Mouse (Mus musculus): Measurements from ENCODE around the gene Agpat2. TPM values are rescaled to one million over a fixed set of nuclear protein-coding genes. Genes with fewer than 3 reads are reported as not detected.
A peak's percentile ranks its signal among the peaks of the same experiment; 100 is the strongest.

Agpat2 gene
- polyA plus RNA-seq, 1 experiment from 2014 or later, result 57.1 TPM

GRCm38 (mm10) chr2:26606579-26606978, 2.4 kb upstream of the Agpat2 start:
- WGBS, result 71% methylated on average over 3 of the region's 3 CpGs

DNA sequence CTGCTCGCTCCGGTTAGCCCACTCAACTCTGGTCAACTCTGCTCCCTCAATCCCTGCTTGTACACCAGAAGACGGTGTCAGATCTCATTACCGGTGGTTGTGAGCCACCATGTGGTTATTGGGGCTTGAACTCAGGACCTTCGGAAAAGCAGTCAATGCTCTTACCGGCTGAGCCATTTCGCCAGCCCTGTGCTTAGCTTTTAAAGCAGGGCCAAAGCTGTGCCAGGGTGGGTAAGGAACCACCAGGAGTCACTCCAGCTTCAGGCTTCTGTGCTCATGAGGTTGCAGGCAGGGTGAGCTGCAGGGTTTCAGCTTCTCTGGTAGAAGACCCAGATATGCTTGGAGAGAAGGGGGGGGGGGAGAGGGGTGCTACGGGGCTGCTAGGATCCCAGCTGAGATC, 1.1 kb upstream of the Agpat2 start:
- H3K9ac ChIP-seq (ENCODE audit: low read depth, low read length), result no peak overlapping the region
- ATAC-seq (replicated peaks; ENCODE audit: low FRiP score, low read depth) (no peak), DNase-seq (ENCODE audit: low spot score) (no peak)
- H3K4me2 ChIP-seq (ENCODE audit: low read length), result no peak overlapping the region
- no peak overlapping the region for H3K4me3 ChIP-seq (replicated peaks; ENCODE audit: low read depth, low read length)
- no peaks in the 10 kb centered on the region for H3K27me3 ChIP-seq (ENCODE audit: insufficient read depth, low read length)
- peaks cover 6% of the 10 kb centered on the region; the same call in 1 of the 2 replicates for H3K4me1 ChIP-seq (replicated peaks; ENCODE audit: insufficient read depth, low read length)
- no peak overlapping the region for H3K27ac ChIP-seq
- no peaks in the 10 kb centered on the region for H3K9me3 ChIP-seq (replicated peaks; ENCODE audit: low read length)
- no peaks in the 10 kb centered on the region for H3K36me3 ChIP-seq (ENCODE audit: insufficient read depth, low read length)
- 77% methylated on average over 7 of the region's 8 CpGs for WGBS
- no peak for TF ChIP-seq CTCF (IDR thresholded peaks at IDR 0.05; ENCODE audit: low read depth)

More at GRCm38 (mm10) chr2:26606579-26606978, 2.4 kb upstream of the Agpat2 start:
- Histone ChIP-seq H3K9ac (ENCODE audit: low read depth, low read length) (no peak overlapping the region), H3K36me3 (ENCODE audit: insufficient read depth, low read length) (no peaks in the 10 kb centered on the region), H3K4me3 (replicated peaks; ENCODE audit: low read depth, low read length) (no peak overlapping the region), H3K4me1 (replicated peaks; ENCODE audit: insufficient read depth, low read length) (peaks cover 5% of the 10 kb centered on the region; the same call in 1 of the 2 replicates), H3K27ac (no peak overlapping the region; the same call in none of the 2 replicates), H3K9me3 (replicated peaks; ENCODE audit: low read length) (no peaks in the 10 kb centered on the region), H3K27me3 (ENCODE audit: insufficient read depth, low read length) (no peaks in the 10 kb centered on the region), H3K4me2 (ENCODE audit: low read length) (no peak overlapping the region)
- ATAC-seq (replicated peaks; ENCODE audit: low FRiP score, low read depth), result no peak
- no peak for DNase-seq (ENCODE audit: low spot score)
- no peak for TF ChIP-seq CTCF (IDR thresholded peaks at IDR 0.05; ENCODE audit: low read depth)

- peak overlapping the region; percentile 63 for H3K4me2 ChIP-seq (ENCODE audit: low read length)
- H3K4me1 ChIP-seq (replicated peaks; ENCODE audit: insufficient read depth, low read length), result peaks cover 9% of the 10 kb centered on the region; the same call in 1 of the 2 replicates
- DNase-seq (ENCODE audit: low spot score) (no peak), ATAC-seq (replicated peaks; ENCODE audit: low FRiP score, low read depth) (no peak)
- no peaks in the 10 kb centered on the region for H3K9me3 ChIP-seq (replicated peaks; ENCODE audit: low read length)
- H3K4me3 ChIP-seq (replicated peaks; ENCODE audit: low read depth, low read length), result peak overlapping the region; percentile 56
- no peak for TF ChIP-seq CTCF (IDR thresholded peaks at IDR 0.05; ENCODE audit: low read depth)
- no peaks in the 10 kb centered on the region for H3K36me3 ChIP-seq (ENCODE audit: insufficient read depth, low read length)
- H3K27me3 ChIP-seq (ENCODE audit: insufficient read depth, low read length), result no peaks in the 10 kb centered on the region
- H3K27ac ChIP-seq, result peak overlapping the region; percentile 81; the same call in 1 of the 2 replicates
- peak overlapping the region; percentile 70 for H3K9ac ChIP-seq (ENCODE audit: low read depth, low read length)
- 1% methylated on average over 6 of the region's 6 CpGs for WGBS
These were observed 1.1 kb downstream of the Agpat2 start for GRCm38 (mm10) chr2:26603159-26603558.

- DNase-seq (ENCODE audit: low spot score) (no peak), ATAC-seq (replicated peaks; ENCODE audit: low FRiP score, low read depth) (no peak)
- no peaks in the 10 kb centered on the region for H3K36me3 ChIP-seq (ENCODE audit: insufficient read depth, low read length)
- peaks cover 9% of the 10 kb centered on the region; the same call in 1 of the 2 replicates for H3K4me1 ChIP-seq (replicated peaks; ENCODE audit: insufficient read depth, low read length)
- no peak overlapping the region for H3K27ac ChIP-seq
- H3K9me3 ChIP-seq (replicated peaks; ENCODE audit: low read length), result no peaks in the 10 kb centered on the region
- peak overlapping the region; percentile 56; the same call in 1 of the 2 replicates for H3K4me3 ChIP-seq (replicated peaks; ENCODE audit: low read depth, low read length)
- no peaks in the 10 kb centered on the region for H3K27me3 ChIP-seq (ENCODE audit: insufficient read depth, low read length)
- no peak overlapping the region for H3K9ac ChIP-seq (ENCODE audit: low read depth, low read length)
- peak overlapping the region; percentile 63 for H3K4me2 ChIP-seq (ENCODE audit: low read length)
- 89% methylated on average over 5 of the region's 5 CpGs for WGBS
- TF ChIP-seq CTCF (IDR thresholded peaks at IDR 0.05; ENCODE audit: low read depth), result no peak
These were observed 1.6 kb downstream of the Agpat2 start for GRCm38 (mm10) chr2:26602631-26603030.

DNA sequence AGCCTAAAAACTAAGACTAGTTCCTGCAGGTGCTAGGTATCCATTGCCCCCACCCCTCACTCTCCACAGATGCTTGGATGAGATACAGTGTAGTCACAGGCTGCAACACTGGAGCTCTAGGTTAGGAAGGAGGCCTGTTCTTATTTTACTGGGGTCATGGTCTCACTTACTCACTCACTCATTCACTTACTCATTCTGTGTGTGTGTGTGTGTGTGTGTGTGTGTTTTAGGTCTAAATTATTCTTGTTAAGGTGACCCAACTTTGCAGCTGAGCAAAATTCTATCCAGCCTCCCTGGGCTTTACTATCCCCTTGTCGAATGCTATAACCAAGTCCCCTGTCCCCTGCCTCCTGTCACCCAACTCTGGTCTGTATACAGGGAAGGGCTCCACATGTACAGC, 2.6 kb downstream of the Agpat2 start:
- Histone ChIP-seq H3K9me3 (replicated peaks; ENCODE audit: low read length) (no peaks in the 10 kb centered on the region), H3K36me3 (ENCODE audit: insufficient read depth, low read length) (0 out of 2 replicates have a peak, but pooled peaks cover 3% of the 10 kb centered on the region), H3K9ac (ENCODE audit: low read depth, low read length) (no peak overlapping the region), H3K27ac (no peak overlapping the region), H3K27me3 (ENCODE audit: insufficient read depth, low read length) (no peaks in the 10 kb centered on the region), H3K4me2 (ENCODE audit: low read length) (no peak overlapping the region), H3K4me3 (replicated peaks; ENCODE audit: low read depth, low read length) (no peak overlapping the region), H3K4me1 (replicated peaks; ENCODE audit: insufficient read depth, low read length) (peaks cover 9% of the 10 kb centered on the region; the same call in 1 of the 2 replicates)
- DNase-seq (ENCODE audit: low spot score) (no peak), ATAC-seq (replicated peaks; ENCODE audit: low FRiP score, low read depth) (no peak)
- TF ChIP-seq CTCF (IDR thresholded peaks at IDR 0.05; ENCODE audit: low read depth), result no peak
- 82% methylated on average over 1 of the region's 1 CpGs for WGBS

DNA sequence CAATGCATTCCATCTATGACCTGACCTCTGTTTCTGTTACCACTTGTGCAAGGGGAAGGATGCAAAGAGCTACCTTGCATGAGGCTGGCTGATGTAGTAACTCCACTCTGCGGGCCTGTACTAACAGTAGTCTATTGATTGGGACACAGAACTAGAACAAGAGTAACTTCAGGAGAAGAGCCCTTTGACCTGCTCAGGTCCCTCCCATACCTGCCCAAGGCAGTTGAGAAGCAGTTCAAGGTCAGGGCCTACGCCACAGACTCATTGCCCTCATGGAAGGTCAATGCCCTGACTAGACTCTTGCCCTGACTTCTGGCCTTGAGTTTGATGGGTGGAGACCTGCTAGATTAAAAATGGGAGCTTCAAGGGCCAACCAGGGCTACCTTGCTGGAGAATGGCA, 3.6 kb downstream of the Agpat2 start:
- Histone ChIP-seq H3K4me3 (replicated peaks; ENCODE audit: low read depth, low read length) (no peak overlapping the region), H3K36me3 (ENCODE audit: insufficient read depth, low read length) (0 out of 2 replicates have a peak, but pooled peaks cover 6% of the 10 kb centered on the region), H3K4me1 (replicated peaks; ENCODE audit: insufficient read depth, low read length) (peaks cover 13% of the 10 kb centered on the region; the same call in 1 of the 2 replicates), H3K9me3 (replicated peaks; ENCODE audit: low read length) (no peaks in the 10 kb centered on the region), H3K9ac (ENCODE audit: low read depth, low read length) (no peak overlapping the region), H3K27ac (no peak overlapping the region), H3K27me3 (ENCODE audit: insufficient read depth, low read length) (no peaks in the 10 kb centered on the region), H3K4me2 (ENCODE audit: low read length) (no peak overlapping the region)
- ATAC-seq (replicated peaks; ENCODE audit: low FRiP score, low read depth) (no peak), DNase-seq (ENCODE audit: low spot score) (no peak)
- no peak for TF ChIP-seq CTCF (IDR thresholded peaks at IDR 0.05; ENCODE audit: low read depth)
- WGBS, result 83% methylated on average over 2 of the region's 2 CpGs

GRCm38 (mm10) chr2:26599965-26600364, 4.3 kb downstream of the Agpat2 start:
- Histone ChIP-seq H3K27ac (no peak overlapping the region), H3K4me3 (replicated peaks; ENCODE audit: low read depth, low read length) (no peak overlapping the region), H3K4me2 (ENCODE audit: low read length) (no peak overlapping the region), H3K27me3 (ENCODE audit: insufficient read depth, low read length) (no peaks in the 10 kb centered on the region), H3K4me1 (replicated peaks; ENCODE audit: insufficient read depth, low read length) (peaks cover 13% of the 10 kb centered on the region; the same call in 1 of the 2 replicates), H3K9me3 (replicated peaks; ENCODE audit: low read length) (no peaks in the 10 kb centered on the region), H3K9ac (ENCODE audit: low read depth, low read length) (no peak overlapping the region), H3K36me3 (ENCODE audit: insufficient read depth, low read length) (0 out of 2 replicates have a peak, but pooled peaks cover 6% of the 10 kb centered on the region)
- WGBS, result 86% methylated on average over 4 of the region's 4 CpGs
- no peak for DNase-seq (ENCODE audit: low spot score)
- TF ChIP-seq CTCF (IDR thresholded peaks at IDR 0.05; ENCODE audit: low read depth), result no peak
- no peak for ATAC-seq (replicated peaks; ENCODE audit: low FRiP score, low read depth)

Data from kidney, postnatal 0 days (tissue).